16 mouse cellular contexts compared by ENCODE assay signal in the genomic region with DNA sequence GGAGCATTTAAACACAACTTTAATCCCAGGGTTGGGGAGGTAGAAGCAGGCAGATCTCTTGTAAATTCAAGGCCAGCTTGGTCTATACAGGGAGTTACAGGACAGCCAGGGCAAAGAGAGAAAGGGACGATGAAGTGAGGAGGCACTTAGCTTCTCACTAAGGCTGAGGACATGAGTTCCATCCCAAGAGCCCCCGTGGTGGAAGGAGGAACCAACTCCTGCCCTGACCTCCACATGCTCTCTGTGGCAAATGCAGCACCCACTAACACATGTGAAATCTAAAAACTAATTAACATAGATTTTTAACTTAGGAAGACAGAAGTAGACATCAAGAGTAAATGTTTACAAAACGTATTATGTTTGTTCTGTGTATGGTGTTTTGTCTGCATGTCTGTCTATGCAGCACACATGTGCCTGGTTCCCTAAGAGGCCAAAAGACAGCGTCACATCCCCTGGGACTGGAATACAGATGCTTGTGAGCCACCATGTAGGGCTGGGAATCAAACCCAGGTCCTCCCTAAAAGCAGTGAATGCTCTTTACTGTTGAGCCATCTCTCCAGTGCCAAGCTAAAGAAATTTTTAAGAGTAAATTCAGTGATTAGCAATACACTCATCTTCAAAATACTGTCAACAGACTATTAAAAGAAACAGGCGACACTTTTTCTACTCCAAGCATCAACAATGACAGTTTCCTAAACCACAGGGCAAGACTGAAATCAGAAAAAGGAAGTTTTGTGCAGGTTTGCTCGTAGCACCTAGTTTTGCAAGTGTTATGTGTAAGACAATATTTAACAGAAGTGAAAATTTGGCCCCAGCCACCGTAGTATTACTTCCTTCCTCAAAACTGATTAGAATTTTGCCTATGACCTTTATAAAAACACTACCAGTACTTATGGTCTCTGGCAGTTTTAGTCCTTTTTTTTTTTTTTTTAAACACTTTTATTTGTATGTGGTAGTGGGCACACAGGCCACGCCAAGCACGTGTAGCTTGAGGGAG. TPM values are rescaled to one million over a fixed set of nuclear protein-coding genes. Genes with fewer than 3 reads are reported as not detected.
A peak's percentile ranks its signal among the peaks of the same experiment; 100 is the strongest.
DNase-seq lines count a peak whose midpoint lies in the region; ATAC-seq and TF ChIP-seq lines count a peak whose summit lies in the region.
"Had no signal": no experiment of that assay in that cellular context is flagged by ENCODE, and none has a peak within 500 bp of the region (broad histone marks: within the 10 kb centered on the region; RNA-seq: fewer than 3 reads in every experiment).

No protein-coding gene starts in this region.

- TF ChIP-seq CTCF in spleen, adult 2 months (IDR thresholded peaks at IDR 0.05; ENCODE audit: extremely low read depth, insufficient read depth, insufficient read length, insufficient replicate concordance), result no peak
- no peak for TF ChIP-seq CTCF in bone marrow macrophage, adult 2 months (IDR thresholded peaks at IDR 0.05; ENCODE audit: low read depth, low read length)
- no peak for TF ChIP-seq CTCF in small intestine, adult 2 months (IDR thresholded peaks at IDR 0.05; ENCODE audit: extremely low read depth, insufficient read length, insufficient replicate concordance, low read depth, low read length)

- WGBS in spleen, adult 2 months, result 21% methylated on average over 9 of the region's 9 CpGs
- WGBS in liver, embryonic 16.5 days (ENCODE audit: insufficient replicate concordance), result 52% methylated on average over 9 of the region's 9 CpGs
- 82% methylated on average over 9 of the region's 9 CpGs for WGBS in small intestine, adult 2 months

- no peaks in the 10 kb centered on the region for H3K9me3 ChIP-seq in liver, embryonic 16.5 days (replicated peaks; ENCODE audit: control insufficient read depth, low read length)
- H3K9me3 ChIP-seq: forebrain, embryonic 15.5 days; hindbrain, embryonic 12.5 days; stomach, embryonic 15.5 days had no signal

- H3K4me1 ChIP-seq in spleen, adult 2 months (ENCODE audit: control insufficient read depth, insufficient read depth, insufficient read length), result peaks cover 34% of the 10 kb centered on the region
- peaks cover 45% of the 10 kb centered on the region for H3K4me1 ChIP-seq in bone marrow macrophage, adult 2 months (ENCODE audit: control insufficient read depth, insufficient read depth, low read length)
- peaks cover 37% of the 10 kb centered on the region for H3K4me1 ChIP-seq in liver, embryonic 16.5 days (ENCODE audit: control insufficient read depth, low read depth, low read length)
- peaks cover 2% of the 10 kb centered on the region; the same call in 1 of the 2 replicates for H3K4me1 ChIP-seq in small intestine, adult 2 months (ENCODE audit: control insufficient read depth, insufficient read depth, insufficient read length, low read length)

- H3K9ac ChIP-seq in liver, embryonic 16.5 days (ENCODE audit: low read depth, low read length), result no peak overlapping the region
- H3K9ac ChIP-seq: forebrain, embryonic 15.5 days; hindbrain, embryonic 12.5 days; stomach, embryonic 15.5 days had no signal

- H3K27me3 ChIP-seq in spleen, adult 2 months (ENCODE audit: control insufficient read depth, insufficient read depth, low read length), result no peaks in the 10 kb centered on the region
- no peaks in the 10 kb centered on the region for H3K27me3 ChIP-seq in liver, embryonic 16.5 days (ENCODE audit: control insufficient read depth, insufficient read depth, low read depth, low read length)
- no peaks in the 10 kb centered on the region for H3K27me3 ChIP-seq in small intestine, adult 2 months (ENCODE audit: control insufficient read depth, insufficient read depth, low read length)
- H3K27me3 ChIP-seq: forebrain, embryonic 15.5 days; hindbrain, embryonic 12.5 days; stomach, embryonic 15.5 days had no signal

- no peak for ATAC-seq in liver, embryonic 16.5 days (ENCODE audit: low read depth)
- ATAC-seq: forebrain, embryonic 15.5 days had no signal

- peak overlapping the region; percentile 94 for H3K27ac ChIP-seq in spleen, adult 2 months (ENCODE audit: insufficient read depth, low read length)
- H3K27ac ChIP-seq in bone marrow macrophage, adult 2 months (ENCODE audit: insufficient read depth, low read depth, low read length), result peak overlapping the region; percentile 84
- peak overlapping the region; percentile 52 for H3K27ac ChIP-seq in liver, embryonic 16.5 days (ENCODE audit: low read length)
- peak overlapping the region; percentile 38 for H3K27ac ChIP-seq in small intestine, adult 2 months (ENCODE audit: insufficient read depth, low read depth, low read length)
- H3K27ac ChIP-seq: forebrain, embryonic 15.5 days; heart, adult 2 months; hindbrain, embryonic 12.5 days; stomach, embryonic 15.5 days had no signal

- DNase-seq in spleen, adult 2 months (ENCODE audit: low read depth in 1 of 2, low spot score in 2 of 2), result peak; percentile 50 to 78
- DNase-seq in spleen, postnatal 14 days (ENCODE audit: low spot score in 2 of 2), result no peak
- DNase-seq in left cerebral cortex, postnatal 10 days (ENCODE audit: extremely low spot score in 1 of 2, low spot score in 2 of 2), result no peak
- no peak for DNase-seq in urinary bladder, postnatal 10 days (ENCODE audit: low spot score)
- DNase-seq: cerebellum, adult 9-11 months; embryo, embryonic 11 days; heart, adult 2 months; kidney, postnatal 36 days; thymus, postnatal 14 days had no signal

- peak overlapping the region; percentile 20; the same call in 1 of the 2 replicates for H3K4me3 ChIP-seq in spleen, adult 2 months (ENCODE audit: extremely low read depth, insufficient read depth, insufficient read length)
- H3K4me3 ChIP-seq in bone marrow macrophage, adult 2 months (ENCODE audit: insufficient read depth, low read length), result peak overlapping the region; percentile 16; the same call in 1 of the 2 replicates
- H3K4me3 ChIP-seq in liver, embryonic 16.5 days (ENCODE audit: low read depth, low read length), result 0 out of 2 replicates have a peak overlapping the region, but pooled peaks have one; percentile 3
- no peak overlapping the region for H3K4me3 ChIP-seq in small intestine, adult 2 months (ENCODE audit: low read depth, low read length)
- H3K4me3 ChIP-seq: forebrain, embryonic 15.5 days; heart, adult 2 months; hindbrain, embryonic 12.5 days; stomach, embryonic 15.5 days had no signal

- TF ChIP-seq POLR2A in spleen, adult 2 months (IDR thresholded peaks at IDR 0.05; ENCODE audit: low read depth, low read length), result no peak
- no peak for TF ChIP-seq POLR2A in bone marrow macrophage, adult 2 months (IDR thresholded peaks at IDR 0.05; ENCODE audit: borderline replicate concordance, low read depth, low read length)
- TF ChIP-seq POLR2A in small intestine, adult 2 months (IDR thresholded peaks at IDR 0.05; ENCODE audit: low read depth, low read length), result no peak

- intact Hi-C loops in left cerebral cortex, postnatal 10 days (cut with DNase I), result loop anchor here (5.0 kb wide), 1 partner anchor 76 kb away; no protein-coding TSS in a partner anchor

- H3K36me3 ChIP-seq in spleen, adult 2 months (ENCODE audit: control insufficient read depth, insufficient read depth, low read length), result peaks cover 5% of the 10 kb centered on the region
- H3K36me3 ChIP-seq in liver, embryonic 16.5 days (ENCODE audit: control insufficient read depth, insufficient read depth), result peaks cover 49% of the 10 kb centered on the region
- peaks cover 39% of the 10 kb centered on the region for H3K36me3 ChIP-seq in small intestine, adult 2 months (ENCODE audit: control insufficient read depth, insufficient read depth, low read length)

- peak overlapping the region; percentile 70 for H3K4me2 ChIP-seq in liver, embryonic 16.5 days (ENCODE audit: low read depth, low read length)
- H3K4me2 ChIP-seq: forebrain, embryonic 15.5 days; hindbrain, embryonic 12.5 days; midbrain, embryonic 11.5 days; stomach, embryonic 15.5 days had no signal

RNA-seq across cellular contexts. Expression of a gene that starts 3.8 kb away (rescaled TPM):
- 35.4 and 44.6 TPM in 2 replicates for polyA plus RNA-seq in spleen, adult 2 months (2012; rRNA removed)
- polyA plus RNA-seq in bone marrow macrophage, adult 2 months (2012; ENCODE audit: insufficient read depth, insufficient read length, missing spikeins), result 47.2 and 47.4 TPM in 2 replicates
- polyA plus RNA-seq in liver, embryonic 16.5 days (2015; fragmentation: Nextera tagmentation; extraction: Ambion mirVana), result 79.7 and 87.8 TPM in 2 replicates
- 12.2 and 27.5 TPM in 2 replicates for polyA plus RNA-seq in small intestine, adult 2 months (2012; rRNA removed)
- total RNA-seq in left cerebral cortex, postnatal 10 days (2021), result 10 to 100 TPM; 55.2 to 55.6 TPM

RNA-seq across cellular contexts. Expression of a gene that starts 35.9 kb away (rescaled TPM):
- 67.6 and 91.4 TPM in 2 replicates for polyA plus RNA-seq in spleen, adult 2 months (2012; rRNA removed)
- 30.6 and 37.2 TPM in 2 replicates for polyA plus RNA-seq in bone marrow macrophage, adult 2 months (2012; ENCODE audit: insufficient read depth, insufficient read length, missing spikeins)
- 20.4 and 23.9 TPM in 2 replicates for polyA plus RNA-seq in liver, embryonic 16.5 days (2015; fragmentation: Nextera tagmentation; extraction: Ambion mirVana)
- polyA plus RNA-seq in small intestine, adult 2 months (2012; rRNA removed), result 60.7 and 80.3 TPM in 2 replicates
- 10 to 100 TPM; 54.4 to 58.1 TPM for total RNA-seq in left cerebral cortex, postnatal 10 days (2021)

RNA-seq across cellular contexts. Expression of a gene that starts 37.9 kb away (rescaled TPM):
- polyA plus RNA-seq in spleen, adult 2 months (2012; rRNA removed), result 13.3 and 18.5 TPM in 2 replicates
- polyA plus RNA-seq in bone marrow macrophage, adult 2 months (2012; ENCODE audit: insufficient read depth, insufficient read length, missing spikeins), result 106 and 116 TPM in 2 replicates
- 32.8 and 36.8 TPM in 2 replicates for polyA plus RNA-seq in liver, embryonic 16.5 days (2015; fragmentation: Nextera tagmentation; extraction: Ambion mirVana)
- polyA plus RNA-seq in small intestine, adult 2 months (2012; rRNA removed), result 11.3 and 24.6 TPM in 2 replicates
- total RNA-seq in left cerebral cortex, postnatal 10 days (2021), result 10 to 100 TPM; 41.6 to 42.7 TPM

Comparison
In these comparisons a context has a peak if more than half of its experiments do, and no peak if none do; other contexts are left out.
1. DNase-seq: peak in spleen, adult 2 months (2 of 2); none in spleen, postnatal 14 days (0 of 2), left cerebral cortex, postnatal 10 days (0 of 2) and urinary bladder, postnatal 10 days (single experiment).
2. H3K27ac ChIP-seq: peak in every context shown above with its lines; median percentile 94 in spleen, adult 2 months; 84 in bone marrow macrophage, adult 2 months; 52 in liver, embryonic 16.5 days; 38 in small intestine, adult 2 months.